Mouse (Mus musculus): ENCODE measurements around the gene Nfkb1.

GRCm38 (mm10) chr3:135606592-135606991 lies 84.8 kb downstream of the Nfkb1 start:
- TF ChIP-seq TAL1 (IDR thresholded peaks at IDR 0.05; ENCODE audit: low read length) (no peak), GATA1 (IDR thresholded peaks at IDR 0.05; ENCODE audit: low read length) (no peak)
